Mouse (Mus musculus) layer of hippocampus, postnatal 14 days (tissue): ENCODE results near the gene Kdm1b. TPM values are rescaled to one million over a fixed set of nuclear protein-coding genes. Genes with fewer than 3 reads are reported as not detected.

ENCODE experiments used
- DNase-seq, 2 experiments: peaks; one replicate each; pipeline ENCODE4 v3.0.0; 2021 to 2022; ENCODE audit warnings: low spot score in 2 of 2, mixed read lengths in 1 of 2
- long read RNA-seq, 2 experiments: library from polyadenylated mRNA; stranded (forward); transcript quantifications; one replicate each; pipeline ENCODE4 v2.0.0; 2021
- total RNA-seq, 2 experiments: library from RNA; stranded (reverse); gene quantifications; 2 replicates each; pipeline ENCODE4 v1.2.3; 2021

Gene Kdm1b
- total RNA-seq, result 10 to 100 TPM in 1 of 2 experiments, 1 to 10 TPM in 1; 8.7 to 11.7 TPM
- long read RNA-seq, experiment 1, full-length matches to known transcripts, result 4 of 10 reads
- long read RNA-seq, experiment 1, partial matches to known transcripts, result 2 of 10 reads
- long read RNA-seq, experiment 1, other reads (novel, unspliced or antisense), result 4 of 10 reads
- long read RNA-seq, experiment 2, full-length matches to known transcripts, result 4 of 10 reads
- long read RNA-seq, experiment 2, partial matches to known transcripts, result 3 of 10 reads
- long read RNA-seq, experiment 2, other reads (novel, unspliced or antisense), result 3 of 10 reads

GRCm38 (mm10) chr13:47043030-47043680 is at the start of gene Kdm1b:
Gene Kdm1b, plus strand, starts transcription at chr13:47043499.
- peak; percentile 97 to 98 for DNase-seq

- no peak for DNase-seq
Observed at GRCm38 (mm10) chr13:46997355-46997754, 45.9 kb upstream of the Kdm1b start.

GRCm38 (mm10) chr13:46999498-46999897 is 43.8 kb upstream of the Kdm1b start:
- DNase-seq, result no peak

GRCm38 (mm10) chr13:47001590-47001989 is 41.7 kb upstream of the Kdm1b start:
- DNase-seq, result no peak

GRCm38 (mm10) chr13:47013740-47014139 is 29.6 kb upstream of the Kdm1b start:
- no peak for DNase-seq

GRCm38 (mm10) chr13:47014334-47015194 is 28.7 kb upstream of the Kdm1b start, which contains the start of gene Nhlrc1:
Gene Nhlrc1, minus strand, starts transcription at chr13:47014850.
- DNase-seq, result peak; percentile 81 to 85

GRCm38 (mm10) chr13:47015195-47015501 is 28.2 kb upstream of the Kdm1b start:
- no peak for DNase-seq

- peak; percentile 53 to 76 for DNase-seq
Observed at GRCm38 (mm10) chr13:47017259-47017658, 26.0 kb upstream of the Kdm1b start.

GRCm38 (mm10) chr13:47019774-47020173 is 23.5 kb upstream of the Kdm1b start:
- DNase-seq, result no peak

GRCm38 (mm10) chr13:47020798-47021197 is 22.5 kb upstream of the Kdm1b start:
- DNase-seq, result no peak

GRCm38 (mm10) chr13:47030376-47031107 is 12.8 kb upstream of the Kdm1b start:
- no peak for DNase-seq

GRCm38 (mm10) chr13:47033602-47034001 is 9.7 kb upstream of the Kdm1b start:
- DNase-seq, result no peak

GRCm38 (mm10) chr13:47037946-47038345 is 5.4 kb upstream of the Kdm1b start:
- DNase-seq, result no peak

- no peak for DNase-seq
Observed at GRCm38 (mm10) chr13:47040061-47040460, 3.2 kb upstream of the Kdm1b start.

- DNase-seq, result no peak
Observed at GRCm38 (mm10) chr13:47042024-47042633, 1.2 kb upstream of the Kdm1b start.

GRCm38 (mm10) chr13:47043833-47044616 is 726 bp downstream of the Kdm1b start:
- peak in 1 of 2 experiments; percentile 12 for DNase-seq

- DNase-seq, result no peak
Observed at GRCm38 (mm10) chr13:47044617-47044947, 1.3 kb downstream of the Kdm1b start, which contains the start of gene Tpmt. Gene Tpmt, minus strand, starts transcription at chr13:47044737.

GRCm38 (mm10) chr13:47047996-47048395 is 4.7 kb downstream of the Kdm1b start:
- no peak for DNase-seq

- no peak for DNase-seq
Observed at GRCm38 (mm10) chr13:47050009-47050408, 6.7 kb downstream of the Kdm1b start.

- no peak for DNase-seq
Observed at GRCm38 (mm10) chr13:47053971-47054370, 10.7 kb downstream of the Kdm1b start.
